Mouse (Mus musculus) C2C12 (cell line): ENCODE results near the gene Cog3.

Source experiments
- CEBPB ChIP-seq: IDR thresholded peaks from one replicate; pipeline ENCODE4 v1.6.1; 2011; ENCODE audit warnings: low read depth, mild to moderate bottlenecking, control low read depth, moderate library complexity
- CTCF ChIP-seq: IDR thresholded peaks from one replicate; pipeline ENCODE4 v1.5.1; 2011; ENCODE audit not compliant: control insufficient read depth, insufficient read depth, insufficient read length
- MAX ChIP-seq: IDR thresholded peaks from one replicate; pipeline ENCODE4 v1.6.1; 2011; ENCODE audit warnings: mild to moderate bottlenecking, control low read depth
- MYOD1 ChIP-seq: IDR thresholded peaks from one replicate; pipeline ENCODE4 v1.6.1; 2011; ENCODE audit warnings: low read depth; ENCODE audit not compliant: control insufficient read depth, insufficient read length
- MYOG ChIP-seq: IDR thresholded peaks from one replicate; pipeline ENCODE4 v1.6.1; 2011; ENCODE audit not compliant: control insufficient read depth, insufficient read length; ENCODE audit errors: extremely low read depth
- USF1 ChIP-seq: IDR thresholded peaks from one replicate; pipeline ENCODE4 v1.6.1; 2011; ENCODE audit warnings: low read depth, mild to moderate bottlenecking, control low read depth, moderate library complexity

- TF ChIP-seq USF1, result no peak
- TF ChIP-seq CTCF, result no peak
- no peak for TF ChIP-seq MYOD1
- no peak for TF ChIP-seq MAX
- no peak for TF ChIP-seq MYOG
- TF ChIP-seq CEBPB, result no peak
Observed at GRCm38 (mm10) chr14:75713661-75714060, 40.7 kb downstream of the Cog3 start.
